Mouse (Mus musculus): ENCODE data around the gene Clmn. TPM values are rescaled to one million over a fixed set of nuclear protein-coding genes. Genes with fewer than 3 reads are reported as not detected.
"Not testable (repeated sequence)": the region's sequence is repeated elsewhere in the genome, so short reads cannot be mapped to it uniquely, and the experiment has no call there.

The Clmn gene
- polyA plus RNA-seq, 1 experiment from 2014 or later = not detected

DNA sequence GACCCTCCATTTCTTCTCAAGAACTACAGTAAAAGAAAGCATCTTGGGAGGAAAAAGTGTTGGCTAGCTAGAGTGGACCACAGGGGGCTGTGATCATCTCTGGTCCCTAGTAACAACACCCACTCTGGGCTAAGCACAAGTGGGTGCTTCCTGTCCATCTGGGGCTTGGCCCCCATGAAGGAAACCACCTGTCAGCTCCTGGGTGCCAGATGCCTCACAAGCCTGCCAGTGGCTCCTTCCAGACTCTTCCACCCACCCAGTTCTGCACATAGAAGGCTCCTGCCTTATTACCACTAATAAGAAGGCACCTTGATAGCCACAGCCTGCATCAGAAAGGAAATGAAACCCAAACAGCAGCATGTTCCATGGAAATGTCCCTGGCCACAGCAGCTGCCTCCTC, 26.4 kb downstream of the Clmn start:
- no peak overlapping the region for H3K27ac ChIP-seq
- no peaks in the 10 kb centered on the region for H3K36me3 ChIP-seq (ENCODE audit: inconsistent target)
- no peak overlapping the region for H3K4me3 ChIP-seq (ENCODE audit: inconsistent target)
- no peaks in the 10 kb centered on the region for H3K79me2 ChIP-seq (ENCODE audit: inconsistent target)

DNA sequence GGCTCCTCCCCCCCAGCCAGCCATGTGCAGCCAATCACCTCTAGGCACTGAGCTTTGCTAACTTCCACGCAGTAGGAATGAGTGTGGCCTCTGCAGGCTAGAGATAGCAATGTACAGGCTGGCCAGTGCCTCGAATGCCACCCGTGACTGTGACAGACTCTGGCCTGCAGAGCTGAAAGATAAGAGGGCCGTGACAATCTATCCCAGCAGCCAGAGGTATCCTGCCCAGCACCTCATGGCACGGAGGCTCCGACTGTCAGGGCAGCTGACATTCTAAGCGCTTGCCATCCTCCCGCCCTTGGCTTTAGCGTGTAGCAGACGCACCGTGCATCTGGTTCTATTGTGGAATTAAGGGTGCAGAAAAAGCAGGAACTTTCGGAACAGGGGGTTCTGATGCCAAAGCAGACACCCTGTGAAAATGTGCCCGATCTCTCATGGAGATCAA, 26.9 kb downstream of the Clmn start:
- no peak overlapping the region for H3K27ac ChIP-seq
- no peak overlapping the region for H3K4me3 ChIP-seq (ENCODE audit: inconsistent target)
- WGBS (ENCODE audit: missing documents) = 77% methylated on average over 13 of the region's 13 CpGs
- no peaks in the 10 kb centered on the region for H3K79me2 ChIP-seq (ENCODE audit: inconsistent target)
- no peaks in the 10 kb centered on the region for H3K36me3 ChIP-seq (ENCODE audit: inconsistent target)

DNA sequence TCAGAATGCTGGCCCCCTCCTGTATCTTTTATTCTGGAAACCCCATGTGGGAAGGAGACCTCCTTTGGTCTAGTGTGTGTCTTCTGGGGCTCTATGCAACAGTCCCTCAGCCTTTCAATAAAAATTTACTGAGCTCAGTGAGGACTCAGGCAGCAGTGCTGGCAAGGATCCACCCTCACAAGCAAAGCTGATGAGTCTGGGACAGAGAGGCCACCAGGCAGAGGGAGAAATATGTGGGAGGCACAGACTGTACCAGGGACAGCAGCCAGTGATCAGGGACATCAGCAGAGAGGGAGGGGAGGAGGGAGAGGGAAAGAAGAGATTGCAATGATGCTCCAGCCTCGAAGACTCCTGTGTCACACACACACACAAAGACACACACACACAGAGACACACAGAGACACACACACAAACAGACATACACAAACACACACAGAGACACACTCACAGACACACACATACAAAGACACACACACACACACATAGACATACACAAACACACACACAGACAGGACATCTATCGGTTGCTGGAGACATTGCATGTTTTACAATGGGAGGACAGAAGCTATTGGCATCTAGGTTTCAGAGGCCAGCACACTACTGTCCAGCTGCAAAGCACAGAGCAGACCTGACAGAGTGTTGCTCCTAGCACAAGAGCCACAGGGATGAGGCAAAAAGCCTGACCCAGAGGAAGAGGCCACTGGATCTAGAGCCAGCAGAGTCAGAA, 27.6 kb downstream of the Clmn start:
- WGBS (ENCODE audit: missing documents) = 89% methylated on average over 2 of the region's 2 CpGs
- H3K79me2 ChIP-seq (ENCODE audit: inconsistent target) = no peaks in the 10 kb centered on the region
- no peak overlapping the region for H3K27ac ChIP-seq
- H3K4me3 ChIP-seq (ENCODE audit: inconsistent target) = no peak overlapping the region
- H3K36me3 ChIP-seq (ENCODE audit: inconsistent target) = no peaks in the 10 kb centered on the region

DNA sequence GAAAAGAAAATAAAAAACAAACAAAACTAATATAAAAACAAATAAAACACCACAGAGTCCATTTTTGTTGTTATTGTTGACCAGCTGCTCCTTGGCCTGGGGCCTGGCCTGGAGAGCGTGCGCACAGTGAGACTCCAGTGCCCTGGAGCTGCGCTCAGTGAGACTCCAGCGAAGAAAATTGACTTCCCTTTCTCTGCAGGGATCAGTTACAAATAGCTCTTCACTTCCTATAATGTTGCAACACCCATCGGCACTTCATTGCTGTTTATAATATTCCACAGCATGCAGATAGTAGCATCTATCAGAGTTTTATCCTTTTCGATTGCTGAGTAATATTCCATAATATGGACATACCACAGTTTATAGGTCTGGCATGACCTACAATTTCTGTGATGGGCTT, 28.6 kb downstream of the Clmn start:
- Histone ChIP-seq H3K27ac (no peak overlapping the region), H3K79me2 (ENCODE audit: inconsistent target) (no peaks in the 10 kb centered on the region), H3K4me3 (ENCODE audit: inconsistent target) (no peak overlapping the region), H3K36me3 (ENCODE audit: inconsistent target) (no peaks in the 10 kb centered on the region)
- 20% methylated on average over 6 of the region's 6 CpGs for WGBS (ENCODE audit: missing documents)

DNA sequence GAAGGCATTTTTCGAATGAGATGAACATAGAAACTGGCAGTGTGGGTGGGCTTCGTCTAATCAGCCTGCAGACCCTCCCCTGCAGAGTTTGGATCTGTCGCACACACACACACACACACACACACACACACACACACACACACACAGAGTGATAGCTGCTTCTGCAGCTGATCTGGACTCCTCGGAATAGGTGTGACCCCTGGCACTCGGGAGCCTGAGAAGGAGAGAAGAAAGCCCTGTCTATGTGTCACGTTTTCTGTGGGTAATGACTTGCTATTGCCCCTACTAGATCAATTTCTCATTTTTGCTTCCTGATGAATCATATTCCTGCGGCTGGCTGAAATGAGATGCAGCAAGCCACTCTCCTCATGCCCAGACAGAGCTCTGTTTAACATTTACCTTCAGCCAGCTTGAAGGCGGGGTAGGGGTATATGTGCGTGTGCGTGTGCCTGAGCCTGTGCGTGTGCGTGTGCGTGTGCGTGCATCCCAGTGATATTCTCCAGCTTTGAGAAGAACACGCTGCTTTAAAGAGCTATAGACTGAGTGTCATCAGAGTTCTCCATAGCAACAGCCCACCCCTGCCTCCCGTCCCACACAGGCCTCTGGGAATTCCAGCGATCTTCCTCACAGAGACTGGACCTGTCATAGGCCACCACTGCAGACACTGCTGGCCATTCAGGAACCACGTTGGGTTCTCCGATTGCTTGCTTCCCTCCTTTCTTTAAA, 29.3 kb downstream of the Clmn start:
- no peaks in the 10 kb centered on the region for H3K79me2 ChIP-seq (ENCODE audit: inconsistent target)
- 80% methylated on average over 19 of the region's 19 CpGs for WGBS (ENCODE audit: missing documents)
- no peak overlapping the region for H3K4me3 ChIP-seq (ENCODE audit: inconsistent target)
- peak overlapping the region; percentile 2; the same call in 1 of the 2 replicates for H3K27ac ChIP-seq
- no peaks in the 10 kb centered on the region for H3K36me3 ChIP-seq (ENCODE audit: inconsistent target)

DNA sequence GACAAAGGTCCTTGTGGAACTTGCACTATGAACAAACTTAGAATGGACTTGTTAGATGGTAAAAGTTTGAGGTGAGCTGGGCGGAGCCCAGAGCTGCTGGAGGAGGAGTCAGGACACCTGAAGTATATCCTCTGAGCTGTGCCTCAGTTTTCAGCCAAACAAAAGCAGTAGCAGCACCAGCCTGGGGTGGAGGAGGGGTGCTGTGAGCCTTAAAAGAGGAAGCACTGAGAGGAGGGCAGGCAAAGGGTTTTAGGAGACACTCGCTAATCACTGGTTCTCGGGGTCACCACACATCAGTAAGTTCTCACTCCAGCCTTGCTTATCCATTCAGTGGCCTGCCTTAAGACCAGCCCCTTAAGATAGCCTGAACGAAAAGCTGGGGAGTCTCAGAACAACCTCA, 30.1 kb downstream of the Clmn start:
- H3K4me3 ChIP-seq (ENCODE audit: inconsistent target) = no peak overlapping the region
- H3K79me2 ChIP-seq (ENCODE audit: inconsistent target) = no peaks in the 10 kb centered on the region
- no peak overlapping the region for H3K27ac ChIP-seq
- 21% methylated on average over 4 of the region's 4 CpGs for WGBS (ENCODE audit: missing documents)
- no peaks in the 10 kb centered on the region for H3K36me3 ChIP-seq (ENCODE audit: inconsistent target)

DNA sequence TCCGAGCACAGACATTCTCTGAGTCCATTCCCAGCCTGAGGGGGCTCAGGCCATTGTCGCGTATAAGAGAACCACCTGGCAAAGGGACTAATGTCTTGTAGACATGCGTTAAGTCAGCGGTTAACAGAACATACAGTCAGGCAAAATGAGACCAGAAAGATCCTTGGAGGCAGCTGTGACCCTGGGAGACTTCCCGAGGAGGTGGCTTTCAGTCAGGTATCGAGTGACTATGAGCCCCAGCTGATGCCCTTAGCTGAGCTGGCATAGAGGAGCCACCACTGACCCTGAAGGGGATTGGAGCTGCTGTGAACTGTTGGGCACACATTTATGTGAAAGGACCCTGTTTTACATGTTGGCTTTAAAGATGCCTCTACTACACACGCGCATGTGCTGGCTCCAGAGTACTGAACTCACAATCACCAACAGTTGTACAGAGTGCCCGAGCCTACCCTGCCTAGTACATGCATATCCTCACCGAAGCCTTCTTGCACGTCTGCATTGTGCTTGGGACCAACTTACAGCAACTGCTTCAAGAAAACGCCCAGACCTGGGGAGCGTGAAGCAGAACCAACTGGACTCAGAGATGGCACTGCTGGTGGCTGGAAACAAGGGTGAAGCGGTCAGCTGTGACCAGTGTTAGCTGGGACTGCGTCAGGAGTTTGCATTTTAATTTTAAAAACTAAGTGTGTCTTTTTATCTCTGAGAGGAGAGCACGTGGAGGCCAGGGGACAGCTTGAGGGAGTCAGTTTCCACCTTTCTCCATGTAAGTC, 34.0 kb downstream of the Clmn start:
- WGBS (ENCODE audit: missing documents) = 89% methylated on average over 17 of the region's 17 CpGs
- Histone ChIP-seq H3K36me3 (ENCODE audit: inconsistent target) (no peaks in the 10 kb centered on the region), H3K79me2 (ENCODE audit: inconsistent target) (no peaks in the 10 kb centered on the region), H3K27ac (no peak overlapping the region), H3K4me3 (ENCODE audit: inconsistent target) (no peak overlapping the region)

DNA sequence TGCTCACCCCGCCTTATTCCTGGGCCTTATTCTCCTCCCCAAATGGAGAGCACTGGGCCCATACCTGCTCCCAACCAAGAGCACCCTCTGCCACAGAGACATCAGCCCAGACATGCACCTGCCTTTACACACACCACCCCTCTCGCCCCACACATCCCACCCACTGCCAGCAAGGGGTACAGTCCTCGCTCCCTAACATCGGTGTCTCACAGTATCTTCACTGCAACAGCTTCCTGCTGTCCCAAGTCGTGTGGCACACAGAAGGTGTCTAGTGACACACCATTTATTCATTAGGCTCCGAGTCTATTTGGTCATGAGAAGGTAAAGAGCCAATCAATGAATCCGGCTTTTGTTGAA, 34.6 kb downstream of the Clmn start:
- no peak overlapping the region for H3K27ac ChIP-seq
- no peaks in the 10 kb centered on the region for H3K79me2 ChIP-seq (ENCODE audit: inconsistent target)
- 77% methylated on average over 7 of the region's 7 CpGs for WGBS (ENCODE audit: missing documents)
- H3K36me3 ChIP-seq (ENCODE audit: inconsistent target) = no peaks in the 10 kb centered on the region
- no peak overlapping the region for H3K4me3 ChIP-seq (ENCODE audit: inconsistent target)

DNA sequence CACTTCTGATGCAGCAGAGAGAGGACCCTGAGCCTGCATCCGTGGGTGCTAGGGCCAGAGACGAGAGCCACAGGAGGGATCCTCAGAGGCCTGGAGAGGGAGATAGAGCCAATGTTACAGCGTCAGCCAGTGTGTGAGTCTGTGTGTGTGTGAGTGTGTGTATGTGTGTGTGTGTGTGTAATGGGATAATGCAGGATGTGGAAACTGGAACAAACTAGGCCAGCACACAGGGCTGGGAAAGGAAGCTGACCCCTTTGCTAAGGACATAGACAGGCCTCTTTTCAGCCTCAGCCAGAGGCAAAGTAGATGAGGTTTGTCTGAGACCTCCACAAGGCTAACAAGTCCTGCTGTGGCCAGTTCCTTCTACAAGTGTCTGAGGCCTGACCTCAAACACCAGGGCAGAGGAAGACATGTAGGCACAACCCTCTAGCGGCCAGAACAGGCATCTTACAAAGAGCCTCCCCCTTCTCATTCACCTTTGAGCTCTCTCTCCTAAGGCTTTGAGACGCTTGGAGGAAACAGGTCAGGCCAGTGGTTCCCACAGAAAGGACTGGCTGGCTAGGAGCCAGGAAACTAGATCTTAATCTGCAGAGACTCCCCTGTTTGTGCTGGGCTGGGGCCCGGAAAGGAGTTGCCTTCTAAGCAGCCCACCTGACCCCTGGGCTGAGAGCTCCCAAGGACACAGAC, 35.1 kb downstream of the Clmn start:
- no peaks in the 10 kb centered on the region for H3K79me2 ChIP-seq (ENCODE audit: inconsistent target)
- no peak overlapping the region for H3K27ac ChIP-seq
- no peak overlapping the region for H3K4me3 ChIP-seq (ENCODE audit: inconsistent target)
- no peaks in the 10 kb centered on the region for H3K36me3 ChIP-seq (ENCODE audit: inconsistent target)
- 44% methylated on average over 6 of the region's 6 CpGs for WGBS (ENCODE audit: missing documents)

DNA sequence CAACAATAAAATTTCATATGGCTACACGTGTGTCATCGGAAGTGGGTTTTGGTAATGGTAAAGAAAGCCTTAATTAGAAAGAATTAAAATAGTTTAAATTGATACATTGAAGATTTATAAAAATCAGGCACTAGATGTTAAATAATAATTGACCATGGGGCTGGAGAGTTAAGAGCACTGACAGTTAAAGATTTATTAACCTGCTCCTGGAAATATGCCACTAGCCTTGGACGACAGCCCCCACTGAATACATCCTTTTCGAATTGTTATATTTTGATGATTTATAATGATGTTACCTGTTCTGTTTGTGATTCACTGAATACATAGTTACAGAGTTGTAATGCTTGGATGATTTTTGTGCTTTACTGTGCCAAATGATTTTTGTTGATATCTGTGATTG, 35.9 kb downstream of the Clmn start:
- H3K36me3 ChIP-seq (ENCODE audit: inconsistent target); H3K79me2 ChIP-seq (ENCODE audit: inconsistent target); H3K4me3 ChIP-seq (ENCODE audit: inconsistent target); H3K27ac ChIP-seq: not testable (repeated sequence)
- WGBS (ENCODE audit: missing documents) = 93% methylated on average over 4 of the region's 4 CpGs

DNA sequence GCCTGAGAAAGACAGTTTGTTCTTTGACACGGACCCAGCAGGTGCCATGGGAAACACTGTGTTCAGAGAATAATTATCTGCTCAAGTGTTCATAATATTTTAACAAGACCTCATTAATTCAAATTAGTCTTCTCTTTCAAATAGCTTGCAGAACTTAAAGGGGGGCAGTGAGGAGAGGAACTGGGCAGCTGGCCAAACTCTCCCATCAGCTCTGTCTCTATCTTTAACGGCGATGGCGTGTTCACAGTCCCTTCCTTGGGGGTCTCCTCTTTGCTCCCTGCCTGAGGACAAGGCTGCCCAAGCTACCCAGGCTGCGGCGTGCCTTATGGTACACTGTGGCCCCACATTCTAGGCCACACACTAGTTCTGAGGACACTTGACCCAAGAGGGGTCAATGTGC, 37.2 kb downstream of the Clmn start:
- no peak overlapping the region for H3K4me3 ChIP-seq (ENCODE audit: inconsistent target)
- H3K79me2 ChIP-seq (ENCODE audit: inconsistent target) = no peaks in the 10 kb centered on the region
- no peak overlapping the region for H3K27ac ChIP-seq
- no peaks in the 10 kb centered on the region for H3K36me3 ChIP-seq (ENCODE audit: inconsistent target)
- WGBS (ENCODE audit: missing documents) = 90% methylated on average over 6 of the region's 6 CpGs

DNA sequence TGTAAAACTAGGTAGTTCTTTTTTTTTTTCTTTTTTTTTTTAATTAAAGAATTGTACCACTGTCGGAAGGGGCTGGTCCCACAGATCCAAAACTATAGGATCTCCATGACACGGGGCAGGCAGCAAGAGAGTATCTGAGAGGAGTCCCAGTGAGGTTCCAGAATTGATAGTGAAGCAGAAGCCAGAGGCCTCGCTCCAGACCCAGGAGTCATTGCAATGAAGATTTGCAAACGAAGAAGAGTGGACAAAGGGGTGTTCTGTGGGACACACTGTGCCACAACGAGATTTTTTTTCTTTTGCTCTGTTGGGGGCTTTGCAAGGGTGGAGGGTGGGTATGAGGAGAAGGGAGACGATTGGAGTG, 40.0 kb downstream of the Clmn start:
- Histone ChIP-seq H3K36me3 (ENCODE audit: inconsistent target) (no peaks in the 10 kb centered on the region), H3K79me2 (ENCODE audit: inconsistent target) (no peaks in the 10 kb centered on the region), H3K4me3 (ENCODE audit: inconsistent target) (no peak overlapping the region), H3K27ac (no peak overlapping the region)
- WGBS (ENCODE audit: missing documents) = 21% methylated on average over 6 of the region's 6 CpGs

DNA sequence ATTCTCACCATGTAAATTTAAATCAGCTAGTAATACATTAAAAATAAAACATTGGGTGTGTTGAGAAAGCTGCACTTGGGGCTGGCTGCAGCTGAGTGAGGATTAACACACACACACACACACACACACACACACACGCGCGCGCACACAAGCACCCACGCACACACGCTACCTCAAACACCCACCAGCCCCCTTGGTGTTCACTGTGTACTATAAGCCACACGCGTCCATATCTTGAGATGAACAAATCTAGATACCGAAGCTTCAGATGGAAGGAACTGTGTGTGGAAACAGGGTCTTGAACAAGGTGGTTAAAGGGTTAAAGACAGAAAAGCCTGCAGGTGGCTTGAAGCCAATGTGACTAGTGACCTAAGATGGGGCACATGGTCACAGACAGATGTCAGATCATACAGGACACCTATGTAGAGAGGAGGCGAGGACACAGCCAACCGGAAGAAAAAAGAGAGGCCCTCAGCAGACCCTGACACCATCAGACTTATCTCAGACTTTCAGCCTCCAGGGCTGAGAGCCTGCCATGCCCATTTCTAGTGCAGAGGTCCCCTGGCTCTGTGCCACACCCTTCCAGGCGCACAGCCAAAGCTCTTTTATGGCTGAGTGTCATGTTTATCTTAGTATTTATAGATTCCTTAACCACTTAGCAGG, 40.5 kb downstream of the Clmn start:
- WGBS (ENCODE audit: missing documents) = 52% methylated on average over 12 of the region's 12 CpGs
- H3K27ac ChIP-seq = no peak overlapping the region
- no peaks in the 10 kb centered on the region for H3K79me2 ChIP-seq (ENCODE audit: inconsistent target)
- H3K4me3 ChIP-seq (ENCODE audit: inconsistent target) = no peak overlapping the region
- H3K36me3 ChIP-seq (ENCODE audit: inconsistent target) = no peaks in the 10 kb centered on the region

DNA sequence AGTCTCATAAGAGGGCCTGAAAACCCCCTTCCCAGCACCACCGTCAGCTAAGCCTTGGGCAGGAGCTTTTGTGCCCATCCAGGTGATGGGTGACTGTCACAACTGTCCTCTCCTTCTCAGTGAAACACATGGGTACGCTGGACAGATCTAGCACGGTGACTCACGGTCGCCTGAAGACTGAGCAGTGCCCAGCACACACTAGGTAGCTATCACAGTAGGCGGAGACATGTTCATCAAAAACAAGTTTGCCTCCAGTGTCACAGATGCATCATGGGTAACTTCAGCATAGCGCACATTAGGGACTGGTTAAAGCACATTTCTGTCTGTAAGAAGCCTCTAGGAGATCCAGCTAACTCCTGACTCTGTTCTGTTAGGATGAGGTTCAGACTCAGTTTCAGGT, 41.2 kb downstream of the Clmn start:
- Histone ChIP-seq H3K4me3 (ENCODE audit: inconsistent target) (no peak overlapping the region), H3K79me2 (ENCODE audit: inconsistent target) (no peaks in the 10 kb centered on the region), H3K36me3 (ENCODE audit: inconsistent target) (no peaks in the 10 kb centered on the region), H3K27ac (no peak overlapping the region)
- 97% methylated on average over 6 of the region's 7 CpGs for WGBS (ENCODE audit: missing documents)

All from macrophage (primary cell).